Mouse (Mus musculus) cerebellum, adult 8-10 months (tissue): Measurements from ENCODE around the gene Nccrp1.

Source experiments
- DNase-seq: peaks from one replicate; pipeline ENCODE4 v3.0.0; 2022

Gene Nccrp1

GRCm38 (mm10) chr7:28547154-28547553 lies at the start of gene Nccrp1:
TSS of gene Nccrp1 (minus strand) at chr7:28547254.
- DNase-seq = no peak

GRCm38 (mm10) chr7:28595751-28596435 lies 48.8 kb upstream of the Nccrp1 start:
- no peak for DNase-seq

- no peak for DNase-seq
Observed at GRCm38 (mm10) chr7:28593206-28594111, 46.4 kb upstream of the Nccrp1 start.

- DNase-seq = no peak
Observed at GRCm38 (mm10) chr7:28591862-28592261, 44.8 kb upstream of the Nccrp1 start.

- DNase-seq = no peak
Observed at GRCm38 (mm10) chr7:28587644-28588043, 40.6 kb upstream of the Nccrp1 start.

- DNase-seq = no peak
Observed at GRCm38 (mm10) chr7:28586663-28587411, 39.8 kb upstream of the Nccrp1 start.

- DNase-seq = no peak
Observed at GRCm38 (mm10) chr7:28585001-28585400, 37.9 kb upstream of the Nccrp1 start.

- no peak for DNase-seq
Observed at GRCm38 (mm10) chr7:28584468-28584867, 37.4 kb upstream of the Nccrp1 start.

GRCm38 (mm10) chr7:28583570-28584344 lies 36.7 kb upstream of the Nccrp1 start:
- no peak for DNase-seq

GRCm38 (mm10) chr7:28582841-28583240 lies 35.8 kb upstream of the Nccrp1 start:
- DNase-seq = no peak

GRCm38 (mm10) chr7:28581721-28582120 lies 34.7 kb upstream of the Nccrp1 start:
- DNase-seq = no peak

GRCm38 (mm10) chr7:28579826-28580225 lies 32.8 kb upstream of the Nccrp1 start:
- no peak for DNase-seq

GRCm38 (mm10) chr7:28578543-28579053 lies 31.5 kb upstream of the Nccrp1 start:
- DNase-seq = no peak

- no peak for DNase-seq
Observed at GRCm38 (mm10) chr7:28577826-28578542, 30.9 kb upstream of the Nccrp1 start.

- DNase-seq = no peak
Observed at GRCm38 (mm10) chr7:28576271-28576914, 29.3 kb upstream of the Nccrp1 start.

GRCm38 (mm10) chr7:28575597-28575996 lies 28.5 kb upstream of the Nccrp1 start:
- DNase-seq = no peak

- DNase-seq = no peak
Observed at GRCm38 (mm10) chr7:28573236-28573635, 26.2 kb upstream of the Nccrp1 start.

GRCm38 (mm10) chr7:28572689-28573088 lies 25.6 kb upstream of the Nccrp1 start:
- no peak for DNase-seq

- no peak for DNase-seq
Observed at GRCm38 (mm10) chr7:28570982-28571682, 24.1 kb upstream of the Nccrp1 start.

- peak; percentile 61 for DNase-seq
Observed at GRCm38 (mm10) chr7:28570291-28570981, 23.4 kb upstream of the Nccrp1 start.
